Mouse (Mus musculus): ENCODE measurements around the gene Tfap2d.

Tfap2d gene

DNA sequence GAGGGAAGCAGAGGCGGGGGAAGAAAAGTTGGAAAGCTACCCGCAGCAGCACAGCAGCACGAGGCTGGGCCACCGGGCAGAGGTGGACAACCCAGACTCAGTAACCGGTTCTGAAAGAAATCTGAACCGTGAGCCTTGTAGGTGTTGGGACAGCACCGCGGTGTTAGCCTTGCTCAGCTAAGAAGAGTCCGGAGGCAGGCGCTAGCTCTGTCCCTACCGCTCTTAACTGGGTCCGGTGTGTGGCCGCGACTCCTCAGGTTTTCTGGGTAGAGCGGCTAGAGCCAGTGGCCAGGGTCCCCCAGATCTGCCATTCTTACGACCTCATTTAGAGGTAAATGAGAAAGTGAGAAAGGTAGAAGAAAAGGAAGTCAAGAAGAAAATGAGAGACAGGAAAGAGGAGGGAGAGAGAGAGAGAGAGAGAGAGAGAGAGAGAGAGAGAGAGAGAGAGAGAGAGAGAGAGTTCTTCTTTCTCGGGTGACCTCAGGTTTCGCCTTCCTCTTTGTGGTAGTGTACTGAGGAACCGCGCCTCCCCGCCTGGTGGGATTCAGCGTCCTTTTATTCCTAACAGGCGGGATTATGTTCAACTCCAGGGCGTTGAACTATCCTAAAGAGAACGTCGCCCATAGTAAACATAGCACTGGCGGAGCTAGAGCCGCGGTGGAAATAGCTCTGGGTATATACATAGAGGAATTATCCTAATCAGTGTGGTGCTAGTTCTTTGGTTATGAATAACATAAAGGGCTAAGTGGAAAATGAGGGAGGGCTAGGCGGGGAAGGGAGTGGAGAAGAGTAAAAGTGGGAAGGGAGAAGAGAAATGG, 107.6 kb downstream of the Tfap2d start:
- in situ Hi-C loops (cut with MboI, MseI) = no loop called here

DNA sequence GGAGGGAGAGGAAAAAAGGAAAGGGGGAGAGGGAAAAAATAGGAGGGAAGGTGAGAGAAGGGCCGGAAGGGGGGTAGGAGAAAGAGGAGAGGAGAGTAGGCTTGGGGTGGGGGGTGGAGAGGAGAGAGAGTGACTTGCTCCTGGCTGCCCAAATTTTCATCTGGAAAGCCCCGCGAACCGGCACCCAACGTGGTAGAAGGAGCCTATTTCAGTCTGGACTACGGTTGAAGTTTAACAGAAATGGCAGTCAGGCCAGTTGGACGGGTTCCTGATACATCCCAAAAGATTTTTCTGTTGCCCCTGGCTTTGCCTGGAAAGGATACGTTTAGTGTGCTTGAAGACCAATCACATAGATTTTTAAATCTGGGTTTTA, 108.2 kb downstream of the Tfap2d start:
- in situ Hi-C loops (cut with MboI, MseI) = no loop called here

DNA sequence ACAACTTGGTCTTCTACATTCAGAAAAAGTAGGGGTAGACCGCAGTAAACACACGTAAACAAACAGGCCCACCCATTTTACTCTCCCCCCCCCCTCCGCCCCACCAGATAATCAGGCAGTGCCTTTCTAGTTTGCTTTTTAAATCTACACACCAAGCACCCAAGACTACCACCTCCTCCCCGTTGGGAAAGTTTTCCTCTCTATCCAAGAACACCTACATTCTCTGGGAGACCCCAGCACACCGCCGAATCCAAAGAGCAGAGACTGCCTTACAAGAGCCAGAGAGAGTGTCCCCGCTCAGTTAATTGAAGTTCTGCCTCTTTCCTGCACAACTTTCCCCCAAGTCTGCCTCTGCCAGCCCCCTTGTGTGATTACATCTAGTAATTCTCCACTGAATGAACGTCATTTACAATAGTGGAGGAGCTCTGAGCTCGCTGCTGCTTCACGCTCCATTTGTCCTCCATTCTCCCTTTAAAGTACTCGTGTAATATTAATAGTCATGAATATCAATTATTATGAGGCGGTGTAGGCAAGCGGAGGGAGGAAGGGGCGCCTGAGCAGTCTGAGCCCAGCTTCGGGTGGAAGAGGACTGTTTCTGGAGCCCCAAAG, 108.8 kb downstream of the Tfap2d start:
- in situ Hi-C loops (cut with MboI, MseI) = no loop called here

DNA sequence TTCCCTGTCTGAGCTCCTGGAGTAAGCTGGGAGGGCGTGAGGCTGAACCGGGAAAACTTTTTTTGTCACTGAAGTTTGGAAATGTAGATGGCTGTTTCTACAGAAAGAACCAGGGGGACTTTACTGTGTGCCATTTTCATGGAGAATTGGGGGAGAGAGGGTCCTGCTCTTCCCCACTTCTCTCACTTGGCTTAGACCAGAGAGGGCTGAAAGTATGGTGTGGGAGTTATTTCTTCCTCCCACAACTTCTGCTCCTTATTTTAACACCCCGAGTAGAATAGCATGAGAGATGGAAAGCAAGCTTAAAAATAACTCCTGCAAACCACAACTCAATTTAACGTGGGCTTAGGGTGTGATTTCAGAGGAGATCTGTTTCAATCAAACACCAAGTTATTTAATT, 109.9 kb downstream of the Tfap2d start:
- in situ Hi-C loops (cut with MboI, MseI) = no loop called here

DNA sequence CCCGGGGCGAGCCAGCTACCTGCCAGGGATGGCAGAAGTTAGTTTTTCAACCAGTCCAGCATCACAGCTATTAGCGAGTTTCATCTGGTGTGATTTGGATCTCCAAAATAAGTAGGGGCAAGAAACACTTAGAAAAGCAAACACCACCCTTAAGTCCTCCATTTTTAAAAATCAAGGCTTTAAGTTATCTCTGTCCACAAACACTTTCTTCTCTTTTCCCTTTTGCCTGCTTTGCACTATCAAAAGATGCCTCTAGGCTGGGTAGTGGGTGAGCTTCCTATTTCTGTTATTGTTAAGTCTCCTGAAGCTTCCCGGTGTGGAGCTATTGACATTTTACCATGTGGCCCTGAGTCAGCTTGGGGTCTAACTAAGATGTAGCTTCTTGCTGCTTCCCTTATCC, 110.3 kb downstream of the Tfap2d start:
- in situ Hi-C loops (cut with MboI, MseI) = no loop called here

DNA sequence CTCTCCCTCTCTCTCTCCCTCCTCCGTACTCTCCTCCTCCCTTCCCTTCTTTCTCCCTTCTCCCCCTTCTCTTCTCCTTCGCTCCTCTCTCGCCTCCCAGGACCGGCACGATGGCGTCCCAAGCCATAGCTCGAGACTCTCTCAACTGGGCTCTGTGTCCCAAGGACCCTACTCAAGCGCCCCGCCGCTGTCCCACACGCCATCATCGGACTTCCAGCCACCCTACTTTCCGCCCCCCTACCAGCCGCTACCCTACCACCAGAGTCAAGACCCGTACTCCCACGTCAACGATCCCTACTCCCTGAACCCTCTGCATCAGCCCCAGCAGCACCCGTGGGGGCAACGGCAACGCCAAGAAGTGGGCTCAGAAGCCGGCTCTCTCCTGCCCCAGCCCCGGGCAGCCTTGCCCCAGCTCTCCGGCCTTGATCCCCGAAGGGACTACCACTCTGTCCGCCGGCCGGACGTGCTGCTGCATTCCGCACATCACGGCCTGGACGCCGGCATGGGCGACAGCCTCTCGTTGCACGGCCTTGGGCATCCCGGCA, 111.1 kb downstream of the Tfap2d start:
- in situ Hi-C loops (cut with MboI, MseI) = no loop called here
